Mouse (Mus musculus) midbrain, postnatal 0 days (tissue): Measurements from ENCODE around the gene Colgalt2. TPM values are rescaled to one million over a fixed set of nuclear protein-coding genes. Genes with fewer than 3 reads are reported as not detected.

Experiments
- ATAC-seq: fragments of 200-750 bp; cut with Nextera tagmentation; 2 replicates; pipeline ENCODE4 v1.8.0; 2017; ENCODE audit warnings: moderate number of reproducible peaks, mild to moderate bottlenecking, moderate TSS enrichment, moderate library complexity; ENCODE audit not compliant: low FRiP score
- DNase-seq: peaks from one replicate; pipeline ENCODE4 v3.0.0-alpha.2; 2015; ENCODE audit warnings: low spot score
- H3K27ac ChIP-seq: fragments of 300-500 bp; sonication (generic); 2 replicates; pipeline ENCODE4 v1.5.1; 2014; ENCODE audit warnings: low read depth, mild to moderate bottlenecking, low read length, mixed read lengths
- H3K27me3 ChIP-seq: fragments of 300-500 bp; sonication (generic); 2 replicates; pipeline ENCODE4 v1.6.1; 2014; ENCODE audit warnings: low read length, control low read depth, mixed read lengths; ENCODE audit not compliant: insufficient read depth
- H3K36me3 ChIP-seq: fragments of 300-500 bp; sonication (generic); 2 replicates; pipeline ENCODE4 v1.6.1; 2014; ENCODE audit warnings: low read length, control low read depth, mixed read lengths; ENCODE audit not compliant: insufficient read depth
- H3K4me1 ChIP-seq: fragments of 300-500 bp; sonication (generic); 2 replicates; pipeline ENCODE4 v1.6.1; 2014; ENCODE audit warnings: mild to moderate bottlenecking, control low read depth, antibody characterized with exemption, low read length, mixed read lengths; ENCODE audit not compliant: insufficient read depth
- H3K4me2 ChIP-seq: fragments of 300-500 bp; sonication (generic); 2 replicates; pipeline ENCODE4 v1.6.1; 2014; ENCODE audit warnings: low read depth, mild to moderate bottlenecking, low read length, mixed read lengths; ENCODE audit not compliant: poor library complexity, severe bottlenecking
- H3K4me3 ChIP-seq: fragments of 300-500 bp; sonication (generic); 2 replicates; pipeline ENCODE4 v1.5.1; 2014; ENCODE audit warnings: low read depth, mild to moderate bottlenecking, low read length, moderate library complexity
- H3K9ac ChIP-seq: fragments of 300-500 bp; sonication (generic); replicated peaks from 2 replicates; pipeline ENCODE4 v1.6.1; 2014; ENCODE audit warnings: mild to moderate bottlenecking, low read length, moderate library complexity, mixed read lengths; ENCODE audit not compliant: poor library complexity, severe bottlenecking
- H3K9me3 ChIP-seq: fragments of 300-500 bp; sonication (generic); 2 replicates; pipeline ENCODE4 v1.6.1; 2016; ENCODE audit warnings: low read length, control low read depth
- CTCF ChIP-seq: IDR thresholded peaks from 2 replicates; pipeline ENCODE4 v1.5.1; 2016; ENCODE audit warnings: antibody characterized with exemption, mild to moderate bottlenecking
- WGBS: fragments of 180-500 bp; shearing (Covaris S2); extraction: QIAGEN DNeasy Blood & Tissue Kit; methylation state at CpG from one replicate; pipeline ENCODE4 v1.1.7; 2014; 5-methylcytosine and 5-hydroxymethylcytosine counted together
- polyA plus RNA-seq: library from polyadenylated mRNA; unstranded; fragments of >200 nt; fragmentation: Nextera tagmentation; extraction: Ambion mirVana; gene quantifications from 2 replicates; pipeline ENCODE4 v1.2.1, GENCODE M21; 2015
- total RNA-seq: library from RNA; depleted of rRNA; stranded (reverse); fragments of >200 nt; gene quantifications from 2 replicates; pipeline ENCODE4 v1.2.3, GENCODE M21; 2014

Gene Colgalt2
- total and polyA plus RNA-seq, 2 experiments from 2014 or later: 5.3 to 14.2 TPM

- Histone ChIP-seq H3K27ac (no peak overlapping the region), H3K4me3 (no peak overlapping the region), H3K9me3 (no peaks in the 10 kb centered on the region), H3K27me3 (no peaks in the 10 kb centered on the region), H3K9ac (no peak overlapping the region), H3K36me3 (peaks cover 3% of the 10 kb centered on the region), H3K4me2 (no peak overlapping the region), H3K4me1 (0 out of 2 replicates have a peak, but pooled peaks cover 2% of the 10 kb centered on the region)
- no peak for ATAC-seq
- WGBS: 84% methylated on average over 4 of the region's 4 CpGs
- TF ChIP-seq CTCF: no peak
- no peak for DNase-seq
These were observed 117.5 kb downstream of the Colgalt2 start for GRCm38 (mm10) chr1:152517057-152517570.

GRCm38 (mm10) chr1:152518971-152519370 lies 119.3 kb downstream of the Colgalt2 start:
- peaks cover 6% of the 10 kb centered on the region for H3K36me3 ChIP-seq
- H3K27me3 ChIP-seq: no peaks in the 10 kb centered on the region
- ATAC-seq: no peak
- DNase-seq: no peak
- H3K4me3 ChIP-seq: no peak overlapping the region
- no peak for TF ChIP-seq CTCF
- H3K27ac ChIP-seq: no peak overlapping the region
- H3K4me1 ChIP-seq: 0 out of 2 replicates have a peak, but pooled peaks cover 2% of the 10 kb centered on the region
- WGBS: 95% methylated on average over 8 of the region's 8 CpGs
- H3K9ac ChIP-seq: no peak overlapping the region
- no peak overlapping the region for H3K4me2 ChIP-seq
- H3K9me3 ChIP-seq: no peaks in the 10 kb centered on the region

- ATAC-seq: 0 out of 2 replicates have a peak, but pooled peaks have one; percentile 20
- H3K9ac ChIP-seq: no peak overlapping the region
- no peak overlapping the region for H3K4me3 ChIP-seq
- no peak overlapping the region for H3K4me2 ChIP-seq
- 77% methylated on average over 16 of the region's 16 CpGs for WGBS
- peaks cover 11% of the 10 kb centered on the region for H3K36me3 ChIP-seq
- DNase-seq: peak; percentile 62
- H3K27ac ChIP-seq: no peak overlapping the region
- H3K4me1 ChIP-seq: no peaks in the 10 kb centered on the region
- H3K9me3 ChIP-seq: no peaks in the 10 kb centered on the region
- TF ChIP-seq CTCF: peak; percentile 74
- H3K27me3 ChIP-seq: no peaks in the 10 kb centered on the region
These were observed 121.4 kb downstream of the Colgalt2 start for GRCm38 (mm10) chr1:152520798-152521575.

- no peaks in the 10 kb centered on the region for H3K4me1 ChIP-seq
- TF ChIP-seq CTCF: no peak
- no peak overlapping the region for H3K27ac ChIP-seq
- DNase-seq (no peak), ATAC-seq (no peak)
- no peak overlapping the region for H3K9ac ChIP-seq
- WGBS: 92% methylated on average over 3 of the region's 3 CpGs
- no peak overlapping the region for H3K4me3 ChIP-seq
- peaks cover 11% of the 10 kb centered on the region for H3K36me3 ChIP-seq
- no peaks in the 10 kb centered on the region for H3K27me3 ChIP-seq
- H3K4me2 ChIP-seq: no peak overlapping the region
- no peaks in the 10 kb centered on the region for H3K9me3 ChIP-seq
These were observed 122.6 kb downstream of the Colgalt2 start for GRCm38 (mm10) chr1:152522226-152522625.

- DNase-seq (no peak), ATAC-seq (no peak)
- Histone ChIP-seq H3K27ac (no peak overlapping the region), H3K4me2 (no peak overlapping the region), H3K4me1 (no peaks in the 10 kb centered on the region), H3K9me3 (no peaks in the 10 kb centered on the region), H3K27me3 (no peaks in the 10 kb centered on the region), H3K4me3 (no peak overlapping the region), H3K9ac (no peak overlapping the region), H3K36me3 (peaks cover 15% of the 10 kb centered on the region)
- TF ChIP-seq CTCF: no peak
- WGBS: 90% methylated on average over 11 of the region's 11 CpGs
These were observed 123.7 kb downstream of the Colgalt2 start for GRCm38 (mm10) chr1:152523292-152523691.
